Comparison of ENCODE assay signal across 34 mouse cellular contexts in the genomic region with DNA sequence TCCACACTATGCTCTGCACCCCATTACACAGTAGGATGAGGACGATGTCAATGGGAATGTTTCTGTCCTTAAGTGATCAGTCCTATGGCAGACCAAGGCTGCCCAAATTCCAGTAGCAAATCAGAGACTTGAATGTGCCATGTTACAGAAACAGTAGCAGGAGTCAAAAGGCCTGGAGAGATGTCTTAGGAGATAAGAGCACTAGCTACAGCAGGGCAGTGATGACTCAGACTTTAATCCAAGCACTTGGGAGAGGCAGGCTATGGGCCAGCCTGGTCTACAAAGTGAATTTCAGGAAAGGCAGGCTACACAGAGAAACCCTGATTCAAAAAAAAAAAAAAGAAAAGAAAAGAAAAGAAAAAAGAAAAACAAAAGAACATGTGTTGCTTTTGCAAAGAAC. TPM values are rescaled to one million over a fixed set of nuclear protein-coding genes. Genes with fewer than 3 reads are reported as not detected.
"Had no signal": no experiment of that assay in that cellular context is flagged by ENCODE, and none has a peak within 500 bp of the region (broad histone marks: within the 10 kb centered on the region; RNA-seq: fewer than 3 reads in every experiment).

No protein-coding gene starts in this region.

- H3K27ac ChIP-seq: heart, adult 2 months; heart, embryonic 13.5 days; heart, embryonic 15.5 days; hindbrain, embryonic 10.5 days; hindbrain, embryonic 12.5 days; hindbrain, embryonic 14.5 days; hindbrain, postnatal 0 days; kidney, embryonic 15.5 days; kidney, postnatal 0 days; left cerebral cortex, adult 2 months; limb, embryonic 13.5 days; limb, embryonic 15.5 days; liver, embryonic 15.5 days had no signal

- DNase-seq: gastrocnemius, postnatal 14 days; gastrocnemius, postnatal 36 days; heart, adult 11 months; heart, adult 2 months; heart, postnatal 14 days; heart, postnatal 4 days; kidney, adult 11 months; kidney, adult 2 months; kidney, adult 9 months; kidney, postnatal 14 days; kidney, postnatal 36 days; layer of hippocampus, adult 9-11 months; layer of hippocampus, postnatal 36 days; left cerebral cortex, postnatal 4 days; lung, adult 18-20 months had no signal

- H3K9me3 ChIP-seq: heart, embryonic 13.5 days; heart, embryonic 15.5 days; hindbrain, embryonic 10.5 days; hindbrain, embryonic 12.5 days; kidney, embryonic 15.5 days; limb, embryonic 13.5 days; limb, embryonic 15.5 days; liver, embryonic 15.5 days had no signal

- H3K9ac ChIP-seq: heart, embryonic 13.5 days; heart, embryonic 15.5 days; hindbrain, embryonic 12.5 days; hindbrain, embryonic 14.5 days; kidney, embryonic 15.5 days; limb, embryonic 13.5 days; limb, embryonic 15.5 days; liver, embryonic 15.5 days had no signal

- H3K36me3 ChIP-seq: heart, embryonic 15.5 days; kidney, embryonic 15.5 days; limb, embryonic 15.5 days; liver, embryonic 15.5 days had no signal

- ATAC-seq: hindbrain, postnatal 0 days; intestine, embryonic 16.5 days had no signal

- H3K4me1 ChIP-seq: heart, embryonic 15.5 days; hindbrain, embryonic 10.5 days; kidney, embryonic 15.5 days; limb, embryonic 15.5 days had no signal

- H3K4me2 ChIP-seq: heart, embryonic 11.5 days; heart, embryonic 13.5 days; heart, embryonic 15.5 days; hindbrain, embryonic 12.5 days; hindbrain, embryonic 14.5 days; kidney, embryonic 15.5 days; limb, embryonic 13.5 days; limb, embryonic 15.5 days; liver, embryonic 11.5 days; liver, embryonic 15.5 days had no signal

- H3K27me3 ChIP-seq: heart, embryonic 13.5 days; heart, embryonic 15.5 days; hindbrain, embryonic 12.5 days; kidney, embryonic 15.5 days; limb, embryonic 13.5 days; limb, embryonic 15.5 days; liver, embryonic 15.5 days had no signal

- H3K4me3 ChIP-seq: heart, adult 2 months; heart, embryonic 13.5 days; heart, embryonic 15.5 days; hindbrain, embryonic 10.5 days; hindbrain, embryonic 12.5 days; kidney, embryonic 15.5 days; left cerebral cortex, adult 2 months; limb, embryonic 13.5 days; limb, embryonic 15.5 days; liver, embryonic 15.5 days had no signal

RNA-seq across cellular contexts. Expression of a gene that starts 58.4 kb away (rescaled TPM):
- total RNA-seq: gastrocnemius, adult 8-10 months; gastrocnemius, postnatal 36 days; heart, adult 2 months; heart, postnatal 4 days had no signal
- polyA plus RNA-seq: heart, adult 2 months; heart, postnatal 0 days; intestine, embryonic 14.5 days; limb, embryonic 11.5 days; limb, embryonic 13.5 days; liver, embryonic 11.5 days had no signal
